Mouse (Mus musculus) lung, postnatal 36 days (tissue): Measurements from ENCODE around the gene Trub2.

Source experiments
- DNase-seq: peaks from one replicate; pipeline ENCODE4 v3.0.0; 2022; ENCODE audit warnings: mixed read lengths

The Trub2 gene

DNA sequence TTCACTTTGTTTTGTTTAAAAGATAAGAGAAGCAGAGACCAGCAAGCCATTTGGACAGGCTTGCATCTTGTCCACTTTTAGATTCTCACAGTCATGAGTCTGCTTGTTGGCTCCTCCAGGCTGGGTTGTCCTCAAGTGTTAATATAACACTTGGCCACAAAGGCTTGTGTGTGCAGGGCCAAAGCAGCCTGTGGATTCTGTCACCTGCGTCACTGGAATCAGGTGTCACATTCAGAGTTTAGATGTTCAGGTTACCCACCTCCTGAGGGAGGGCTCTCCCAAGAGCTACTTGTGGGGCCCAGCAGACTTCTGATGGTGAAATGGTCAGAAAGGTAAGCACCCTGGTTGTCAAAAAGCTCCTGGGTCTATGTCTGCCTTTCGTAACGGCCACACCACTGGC is 65.2 kb downstream of the Trub2 start:
- DNase-seq = peak; percentile 30

DNA sequence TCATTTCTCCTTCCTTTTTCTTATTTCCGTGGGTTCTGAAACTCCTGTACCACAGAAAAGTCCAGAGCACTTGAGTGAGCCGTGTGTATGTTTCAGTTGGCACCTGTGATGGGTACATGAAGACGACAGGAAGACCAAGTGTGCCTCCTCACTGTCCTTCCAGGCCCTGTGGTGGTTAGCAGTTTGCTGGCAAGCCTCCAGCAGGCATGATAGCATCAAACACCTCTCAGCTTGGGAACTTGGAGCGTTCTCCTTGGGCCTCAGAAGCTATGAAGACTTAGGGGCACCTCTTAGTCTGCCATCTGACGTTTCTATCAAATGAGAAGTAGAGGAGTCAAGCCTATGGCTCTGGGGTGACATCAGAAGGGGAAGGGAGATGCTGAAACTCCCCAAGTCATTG is 69.7 kb downstream of the Trub2 start:
- DNase-seq = no peak

DNA sequence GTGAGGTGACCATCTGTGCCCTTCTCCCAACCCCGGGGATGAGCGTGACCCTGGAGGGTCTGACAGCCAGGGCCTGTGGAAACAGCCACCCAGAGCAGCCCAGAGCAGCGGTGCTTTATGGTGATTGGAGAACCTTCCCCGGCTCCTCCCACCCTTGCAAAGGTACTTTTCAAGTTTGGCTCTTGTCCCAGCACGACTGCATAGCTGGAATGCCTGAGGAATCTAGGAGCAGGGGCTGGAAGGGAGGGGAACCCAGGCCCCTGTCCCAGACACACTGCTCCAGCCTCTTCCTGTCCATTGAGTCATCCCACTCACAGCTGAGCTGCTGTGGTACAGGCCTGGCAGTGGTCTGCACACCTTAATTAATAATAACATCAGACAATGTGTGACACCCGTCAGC is 71.6 kb downstream of the Trub2 start:
- peak; percentile 88 for DNase-seq

GRCm38 (mm10) chr2:29716143-29716542 is 72.2 kb downstream of the Trub2 start:
- DNase-seq = no peak

GRCm38 (mm10) chr2:29714127-29714526 is 74.2 kb downstream of the Trub2 start:
- DNase-seq = no peak

- DNase-seq = no peak
Observed at GRCm38 (mm10) chr2:29713501-29713900, 74.8 kb downstream of the Trub2 start.

- no peak for DNase-seq
Observed at GRCm38 (mm10) chr2:29711877-29712276, 76.4 kb downstream of the Trub2 start.
